Mouse (Mus musculus): ENCODE measurements around the gene Dcpp3. TPM values are rescaled to one million over a fixed set of nuclear protein-coding genes. Genes with fewer than 3 reads are reported as not detected.
"Not testable (repeated sequence)": the region's sequence is repeated elsewhere in the genome, so short reads cannot be mapped to it uniquely, and the experiment has no call there.

The Dcpp3 gene
- polyA plus RNA-seq, 1 experiment, result not detected

GRCm38 (mm10) chr17:23924531-23925007 is 7.3 kb downstream of the Dcpp3 start:
- Histone ChIP-seq H3K4me1 (ENCODE audit: control insufficient read depth, insufficient read depth, low read length) (peaks cover 7% of the 10 kb centered on the region), H3K27me3 (ENCODE audit: control insufficient read depth, insufficient read depth, low read length) (no peaks in the 10 kb centered on the region), H3K4me3 (ENCODE audit: control insufficient read depth, low read depth, low read length) (peak overlapping the region; percentile 86), H3K27ac (ENCODE audit: control insufficient read depth, insufficient read depth, low read depth, low read length) (no peak overlapping the region), H3K36me3 (ENCODE audit: control insufficient read depth, insufficient read depth, low read length) (no peaks in the 10 kb centered on the region)
- TF ChIP-seq CTCF (IDR thresholded peaks at IDR 0.05; ENCODE audit: control insufficient read depth, insufficient read depth, insufficient replicate concordance, low read depth, low read length) (no peak), POLR2A (IDR thresholded peaks at IDR 0.05; ENCODE audit: control insufficient read depth, low read depth, low read length) (peak; percentile 47; the same call in 1 of the 2 replicates)

DNA sequence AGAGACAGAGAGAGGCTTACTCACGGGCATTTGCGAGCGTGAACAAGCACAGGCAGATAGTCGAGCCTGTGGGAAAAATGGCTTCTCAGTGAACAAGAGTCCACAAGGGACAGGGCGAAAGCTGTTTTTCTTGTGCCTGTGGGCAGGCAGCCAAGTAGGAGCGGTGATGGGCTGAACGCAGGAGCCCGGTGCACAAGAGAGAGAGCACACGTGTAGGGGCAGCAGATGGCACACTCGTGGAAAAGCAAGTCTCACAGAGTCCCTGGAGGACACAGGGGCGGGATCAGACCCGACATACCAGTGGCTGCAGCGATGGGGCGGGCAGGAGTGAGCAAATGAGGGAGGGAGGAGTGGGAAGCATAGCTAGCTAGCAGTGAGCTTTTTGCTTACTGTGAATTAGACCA is 7.8 kb downstream of the Dcpp3 start:
- Histone ChIP-seq H3K27me3 (ENCODE audit: control insufficient read depth, insufficient read depth, low read length) (no peaks in the 10 kb centered on the region), H3K4me1 (ENCODE audit: control insufficient read depth, insufficient read depth, low read length) (peaks cover 9% of the 10 kb centered on the region), H3K36me3 (ENCODE audit: control insufficient read depth, insufficient read depth, low read length) (no peaks in the 10 kb centered on the region), H3K27ac (ENCODE audit: control insufficient read depth, insufficient read depth, low read depth, low read length) (peak overlapping the region; percentile 25; the same call in 1 of the 2 replicates), H3K4me3 (ENCODE audit: control insufficient read depth, low read depth, low read length) (peak overlapping the region; percentile 86)
- TF ChIP-seq CTCF (IDR thresholded peaks at IDR 0.05; ENCODE audit: control insufficient read depth, insufficient read depth, insufficient replicate concordance, low read depth, low read length) (no peak), POLR2A (IDR thresholded peaks at IDR 0.05; ENCODE audit: control insufficient read depth, low read depth, low read length) (no peak)

DNA sequence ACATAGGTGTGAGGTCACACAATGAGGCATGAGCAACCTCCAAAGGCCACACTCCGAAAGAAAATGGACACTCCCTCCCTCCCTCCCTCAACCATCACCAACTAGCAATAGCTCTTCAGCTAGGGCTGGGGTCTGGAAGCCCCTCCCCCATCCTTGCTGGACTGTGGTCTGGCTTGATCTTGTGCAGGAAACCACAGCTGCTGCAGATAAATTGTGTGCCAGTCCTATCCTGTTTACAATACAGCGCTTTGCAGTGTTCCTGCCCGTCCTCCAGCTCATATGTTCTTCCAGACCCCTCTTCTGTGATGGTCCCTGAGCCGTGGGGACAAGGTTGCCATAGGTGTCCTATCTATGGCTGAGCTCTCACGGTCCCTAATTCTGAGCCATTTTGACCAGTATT is 13.9 kb downstream of the Dcpp3 start:
- Histone ChIP-seq H3K4me1 (ENCODE audit: control insufficient read depth, insufficient read depth, low read length) (0 out of 2 replicates have a peak, but pooled peaks cover 2% of the 10 kb centered on the region), H3K27me3 (ENCODE audit: control insufficient read depth, insufficient read depth, low read length) (no peaks in the 10 kb centered on the region), H3K36me3 (ENCODE audit: control insufficient read depth, insufficient read depth, low read length) (no peaks in the 10 kb centered on the region), H3K27ac (ENCODE audit: control insufficient read depth, insufficient read depth, low read depth, low read length) (no peak overlapping the region), H3K4me3 (ENCODE audit: control insufficient read depth, low read depth, low read length) (no peak overlapping the region)
- TF ChIP-seq CTCF (IDR thresholded peaks at IDR 0.05; ENCODE audit: control insufficient read depth, insufficient read depth, insufficient replicate concordance, low read depth, low read length) (no peak), POLR2A (IDR thresholded peaks at IDR 0.05; ENCODE audit: control insufficient read depth, low read depth, low read length) (no peak)

- TF ChIP-seq CTCF (IDR thresholded peaks at IDR 0.05; ENCODE audit: control insufficient read depth, insufficient read depth, insufficient replicate concordance, low read depth, low read length) (no peak), POLR2A (IDR thresholded peaks at IDR 0.05; ENCODE audit: control insufficient read depth, low read depth, low read length) (no peak)
- Histone ChIP-seq H3K27ac (ENCODE audit: control insufficient read depth, insufficient read depth, low read depth, low read length) (no peak within 1 kb of the TSS), H3K4me1 (ENCODE audit: control insufficient read depth, insufficient read depth, low read length) (no peaks in the 10 kb centered on the region), H3K4me3 (ENCODE audit: control insufficient read depth, low read depth, low read length) (no peak within 1 kb of the TSS), H3K36me3 (ENCODE audit: control insufficient read depth, insufficient read depth, low read length) (no peaks in the 10 kb centered on the region), H3K27me3 (ENCODE audit: control insufficient read depth, insufficient read depth, low read length) (no peaks in the 10 kb centered on the region)
Measured at GRCm38 (mm10) chr17:23941372-23941771, 24.1 kb downstream of the Dcpp3 start, which contains the start of gene Sbp. Gene Sbp (plus strand): TSS chr17:23941672.

- H3K4me1 ChIP-seq (ENCODE audit: control insufficient read depth, insufficient read depth, low read length); H3K27me3 ChIP-seq (ENCODE audit: control insufficient read depth, insufficient read depth, low read length); H3K36me3 ChIP-seq (ENCODE audit: control insufficient read depth, insufficient read depth, low read length); H3K4me3 ChIP-seq (ENCODE audit: control insufficient read depth, low read depth, low read length); H3K27ac ChIP-seq (ENCODE audit: control insufficient read depth, insufficient read depth, low read depth, low read length): not testable (repeated sequence)
Measured at GRCm38 (mm10) chr17:23947486-23947885, 30.2 kb downstream of the Dcpp3 start.

DNA sequence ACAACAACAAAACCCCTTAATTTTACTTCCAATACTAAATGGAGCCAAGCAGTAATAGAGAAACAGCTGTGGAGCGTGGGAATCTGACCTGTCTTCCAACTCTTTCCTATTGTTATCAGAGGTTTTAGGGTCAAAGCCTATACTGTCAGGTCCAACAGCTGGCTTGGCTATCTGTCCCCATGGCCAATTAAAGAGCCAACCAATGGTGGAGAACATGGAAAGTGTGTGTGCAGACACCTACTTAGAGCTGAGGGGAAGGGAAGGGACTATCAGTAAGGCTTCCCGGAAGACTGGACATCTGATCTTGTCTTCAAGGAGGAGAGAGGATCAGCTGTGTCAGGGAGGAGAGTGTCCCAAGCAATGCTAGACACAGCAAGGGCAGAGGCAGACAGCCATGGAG is 31.8 kb downstream of the Dcpp3 start:
- H3K27me3 ChIP-seq (ENCODE audit: control insufficient read depth, insufficient read depth, low read length), result no peaks in the 10 kb centered on the region
- H3K27ac ChIP-seq (ENCODE audit: control insufficient read depth, insufficient read depth, low read depth, low read length), result no peak overlapping the region
- no peaks in the 10 kb centered on the region for H3K36me3 ChIP-seq (ENCODE audit: control insufficient read depth, insufficient read depth, low read length)
- H3K4me3 ChIP-seq (ENCODE audit: control insufficient read depth, low read depth, low read length), result no peak overlapping the region
- no peaks in the 10 kb centered on the region for H3K4me1 ChIP-seq (ENCODE audit: control insufficient read depth, insufficient read depth, low read length)
- TF ChIP-seq POLR2A (IDR thresholded peaks at IDR 0.05; ENCODE audit: control insufficient read depth, low read depth, low read length) (no peak), CTCF (IDR thresholded peaks at IDR 0.05; ENCODE audit: control insufficient read depth, insufficient read depth, insufficient replicate concordance, low read depth, low read length) (no peak)

DNA sequence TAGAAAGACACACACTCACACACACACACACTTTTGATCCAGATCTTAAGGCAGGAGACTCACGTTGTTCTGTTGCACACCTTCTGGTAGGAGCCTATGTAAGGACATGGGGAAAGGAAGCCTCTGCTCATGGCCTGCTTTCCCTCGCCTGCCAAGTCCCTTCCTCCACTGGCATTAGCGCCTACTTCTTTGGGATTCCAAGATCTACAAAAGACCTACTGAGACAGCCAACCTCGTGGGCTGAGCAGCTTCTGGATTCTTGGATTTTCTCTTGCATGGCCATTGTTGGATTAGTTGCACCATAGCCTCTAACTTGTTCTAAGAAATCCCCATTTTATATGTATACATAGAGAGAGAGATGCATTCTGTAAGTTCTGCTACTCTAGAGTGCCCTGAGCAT is 33.6 kb downstream of the Dcpp3 start:
- not testable (repeated sequence) for H3K4me3 ChIP-seq (ENCODE audit: control insufficient read depth, low read depth, low read length); H3K27me3 ChIP-seq (ENCODE audit: control insufficient read depth, insufficient read depth, low read length); H3K27ac ChIP-seq (ENCODE audit: control insufficient read depth, insufficient read depth, low read depth, low read length); H3K4me1 ChIP-seq (ENCODE audit: control insufficient read depth, insufficient read depth, low read length); H3K36me3 ChIP-seq (ENCODE audit: control insufficient read depth, insufficient read depth, low read length)

GRCm38 (mm10) chr17:23955174-23955573 is 37.9 kb downstream of the Dcpp3 start, which contains the start of gene Sbpl:
Gene Sbpl (minus strand): TSS chr17:23955274.
- TF ChIP-seq POLR2A (IDR thresholded peaks at IDR 0.05; ENCODE audit: control insufficient read depth, low read depth, low read length), result no peak
- no peak for TF ChIP-seq CTCF (IDR thresholded peaks at IDR 0.05; ENCODE audit: control insufficient read depth, insufficient read depth, insufficient replicate concordance, low read depth, low read length)
- no peaks in the 10 kb centered on the region for H3K4me1 ChIP-seq (ENCODE audit: control insufficient read depth, insufficient read depth, low read length)
- no peak within 1 kb of the TSS for H3K27ac ChIP-seq (ENCODE audit: control insufficient read depth, insufficient read depth, low read depth, low read length)
- no peaks in the 10 kb centered on the region for H3K36me3 ChIP-seq (ENCODE audit: control insufficient read depth, insufficient read depth, low read length)
- H3K4me3 ChIP-seq (ENCODE audit: control insufficient read depth, low read depth, low read length), result no peak within 1 kb of the TSS
- H3K27me3 ChIP-seq (ENCODE audit: control insufficient read depth, insufficient read depth, low read length), result no peaks in the 10 kb centered on the region
